Mouse (Mus musculus): Measurements from ENCODE around the gene Swap70. TPM values are rescaled to one million over a fixed set of nuclear protein-coding genes. Genes with fewer than 3 reads are reported as not detected.
A peak's percentile ranks its signal among the peaks of the same experiment; 100 is the strongest.

Gene Swap70
- polyA plus RNA-seq, 2 experiments: 25.6 to 27.5 TPM

DNA sequence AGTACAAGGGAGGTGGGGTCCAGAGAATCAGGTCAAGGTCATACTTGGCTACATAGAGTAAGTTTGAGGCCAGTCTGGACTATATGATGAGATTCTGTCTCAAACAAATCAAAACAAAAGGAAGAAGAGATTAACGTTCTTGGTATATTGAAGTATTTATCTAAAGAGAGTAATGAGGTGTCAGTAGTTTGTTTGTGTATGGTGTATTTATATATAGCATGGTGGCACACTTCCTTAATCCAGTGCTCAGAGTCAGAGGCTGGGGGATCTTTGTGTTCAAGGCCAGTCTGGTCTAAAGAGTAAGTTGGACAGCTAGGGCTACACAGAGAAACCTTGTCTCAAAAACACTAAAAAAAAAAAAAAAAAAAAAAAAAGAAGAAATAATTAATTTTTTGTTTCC lies 42.0 kb downstream of the Swap70 start:
- peaks cover 3% of the 10 kb centered on the region; the same call in 1 of the 2 replicates for H3K4me1 ChIP-seq (ENCODE audit: control insufficient read depth, insufficient read depth, low read length)
- no peak for TF ChIP-seq POLR2A (IDR thresholded peaks at IDR 0.05; ENCODE audit: borderline replicate concordance, extremely low read depth, insufficient read depth, insufficient read length)
- DNase-seq (ENCODE audit: low spot score) (no peak), ATAC-seq (ENCODE audit: low FRiP score, low read depth) (no peak)
- H3K9me3 ChIP-seq (ENCODE audit: control insufficient read depth, low read length): no peaks in the 10 kb centered on the region
- WGBS: 95% methylated on average over 1 of the region's 1 CpGs
- no peak overlapping the region for H3K27ac ChIP-seq (replicated peaks; ENCODE audit: low read depth, low read length)
- H3K27me3 ChIP-seq (ENCODE audit: control insufficient read depth, insufficient read depth, low read length): no peaks in the 10 kb centered on the region
- H3K9ac ChIP-seq (ENCODE audit: low read depth, low read length, severe bottlenecking): no peak overlapping the region
- H3K36me3 ChIP-seq (ENCODE audit: control insufficient read depth, insufficient read depth, low read length): peaks cover 10% of the 10 kb centered on the region
- no peak overlapping the region for H3K4me3 ChIP-seq (replicated peaks; ENCODE audit: low read length)
- H3K4me2 ChIP-seq (replicated peaks; ENCODE audit: low read depth, low read length, severe bottlenecking): no peak overlapping the region

DNA sequence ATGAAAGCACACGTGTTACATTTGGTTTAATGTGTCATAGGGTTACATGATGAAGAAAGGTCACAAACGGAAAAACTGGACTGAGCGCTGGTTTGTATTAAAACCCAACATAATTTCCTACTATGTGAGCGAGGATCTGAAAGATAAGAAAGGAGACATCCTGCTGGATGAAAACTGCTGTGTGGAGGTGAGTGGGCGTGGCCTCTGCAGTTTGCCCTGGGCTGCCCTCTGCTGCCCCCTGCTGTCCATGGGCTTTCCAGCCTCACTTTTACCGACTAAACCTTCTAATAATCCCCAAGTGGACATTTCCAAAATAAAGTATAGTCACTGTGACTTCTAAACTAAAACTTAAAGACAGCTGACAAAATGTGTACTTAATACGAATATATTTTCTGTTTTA lies 44.3 kb downstream of the Swap70 start:
- TF ChIP-seq POLR2A (IDR thresholded peaks at IDR 0.05; ENCODE audit: borderline replicate concordance, extremely low read depth, insufficient read depth, insufficient read length): no peak
- Histone ChIP-seq H3K4me1 (ENCODE audit: control insufficient read depth, insufficient read depth, low read length) (no peaks in the 10 kb centered on the region), H3K36me3 (ENCODE audit: control insufficient read depth, insufficient read depth, low read length) (peaks cover 22% of the 10 kb centered on the region), H3K27me3 (ENCODE audit: control insufficient read depth, insufficient read depth, low read length) (no peaks in the 10 kb centered on the region), H3K9me3 (ENCODE audit: control insufficient read depth, low read length) (no peaks in the 10 kb centered on the region), H3K4me2 (replicated peaks; ENCODE audit: low read depth, low read length, severe bottlenecking) (no peak overlapping the region), H3K27ac (replicated peaks; ENCODE audit: low read depth, low read length) (no peak overlapping the region), H3K9ac (ENCODE audit: low read depth, low read length, severe bottlenecking) (no peak overlapping the region), H3K4me3 (replicated peaks; ENCODE audit: low read length) (no peak overlapping the region)
- WGBS: 33% methylated on average over 7 of the region's 7 CpGs
- no peak for ATAC-seq (ENCODE audit: low FRiP score, low read depth)
- DNase-seq (ENCODE audit: low spot score): peak; percentile 83

DNA sequence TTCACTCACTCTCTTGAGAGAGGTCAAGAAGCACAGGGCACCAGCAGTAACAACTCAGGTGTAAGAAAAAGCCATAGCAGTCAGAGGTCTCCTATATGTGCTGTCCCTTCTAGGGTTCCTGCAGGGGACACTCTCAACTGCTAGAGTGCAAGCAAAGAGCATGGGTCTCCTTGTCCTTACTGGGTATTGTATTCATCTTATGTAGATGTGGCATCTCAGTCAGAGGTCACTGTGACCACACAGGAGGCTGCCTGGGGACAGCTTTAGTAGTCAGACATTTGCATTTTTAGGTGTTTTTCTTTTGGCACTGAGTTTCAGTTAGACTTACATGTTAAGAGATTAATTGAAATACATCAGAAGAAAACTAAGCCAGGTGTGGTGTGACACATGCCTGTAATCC lies 45.5 kb downstream of the Swap70 start:
- ATAC-seq (ENCODE audit: low FRiP score, low read depth): no peak

DNA sequence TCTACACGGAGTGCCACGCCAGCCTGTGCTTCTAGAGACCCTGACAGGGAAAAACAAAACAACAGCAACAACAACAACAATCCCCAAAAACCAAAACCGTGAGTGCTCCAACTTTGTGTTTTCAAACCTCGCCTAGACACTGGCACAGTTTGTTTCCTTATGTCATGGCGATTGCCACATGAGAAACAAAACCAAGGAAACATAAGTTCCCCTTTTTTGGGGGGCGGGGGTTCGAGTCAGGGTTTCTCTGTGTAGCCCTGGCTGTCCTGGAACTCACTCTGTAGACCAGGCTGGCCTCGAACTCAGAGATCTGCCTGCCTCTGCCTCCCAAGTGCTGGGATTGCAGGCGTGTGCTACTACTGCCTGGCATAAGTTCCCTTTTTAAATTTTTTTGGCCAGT lies 46.5 kb downstream of the Swap70 start:
- H3K9ac ChIP-seq (ENCODE audit: low read depth, low read length, severe bottlenecking): no peak overlapping the region
- no peaks in the 10 kb centered on the region for H3K27me3 ChIP-seq (ENCODE audit: control insufficient read depth, insufficient read depth, low read length)
- H3K4me3 ChIP-seq (replicated peaks; ENCODE audit: low read length): no peak overlapping the region
- H3K36me3 ChIP-seq (ENCODE audit: control insufficient read depth, insufficient read depth, low read length): peaks cover 33% of the 10 kb centered on the region
- WGBS: 91% methylated on average over 9 of the region's 9 CpGs
- TF ChIP-seq POLR2A (IDR thresholded peaks at IDR 0.05; ENCODE audit: borderline replicate concordance, extremely low read depth, insufficient read depth, insufficient read length): no peak
- no peak overlapping the region for H3K27ac ChIP-seq (replicated peaks; ENCODE audit: low read depth, low read length)
- no peaks in the 10 kb centered on the region for H3K4me1 ChIP-seq (ENCODE audit: control insufficient read depth, insufficient read depth, low read length)
- no peak overlapping the region for H3K4me2 ChIP-seq (replicated peaks; ENCODE audit: low read depth, low read length, severe bottlenecking)
- ATAC-seq (ENCODE audit: low FRiP score, low read depth): no peak
- DNase-seq (ENCODE audit: low spot score): no peak
- H3K9me3 ChIP-seq (ENCODE audit: control insufficient read depth, low read length): no peaks in the 10 kb centered on the region

More for the DNA sequence above, 45.5 kb downstream of the Swap70 start:
- H3K9me3 ChIP-seq (ENCODE audit: control insufficient read depth, low read length): no peaks in the 10 kb centered on the region
- no peak for DNase-seq (ENCODE audit: low spot score)
- H3K4me3 ChIP-seq (replicated peaks; ENCODE audit: low read length): no peak overlapping the region
- H3K4me1 ChIP-seq (ENCODE audit: control insufficient read depth, insufficient read depth, low read length): no peaks in the 10 kb centered on the region
- no peak for TF ChIP-seq POLR2A (IDR thresholded peaks at IDR 0.05; ENCODE audit: borderline replicate concordance, extremely low read depth, insufficient read depth, insufficient read length)
- H3K9ac ChIP-seq (ENCODE audit: low read depth, low read length, severe bottlenecking): no peak overlapping the region
- H3K27me3 ChIP-seq (ENCODE audit: control insufficient read depth, insufficient read depth, low read length): no peaks in the 10 kb centered on the region
- H3K4me2 ChIP-seq (replicated peaks; ENCODE audit: low read depth, low read length, severe bottlenecking): no peak overlapping the region
- H3K36me3 ChIP-seq (ENCODE audit: control insufficient read depth, insufficient read depth, low read length): peaks cover 27% of the 10 kb centered on the region
- no peak overlapping the region for H3K27ac ChIP-seq (replicated peaks; ENCODE audit: low read depth, low read length)

DNA sequence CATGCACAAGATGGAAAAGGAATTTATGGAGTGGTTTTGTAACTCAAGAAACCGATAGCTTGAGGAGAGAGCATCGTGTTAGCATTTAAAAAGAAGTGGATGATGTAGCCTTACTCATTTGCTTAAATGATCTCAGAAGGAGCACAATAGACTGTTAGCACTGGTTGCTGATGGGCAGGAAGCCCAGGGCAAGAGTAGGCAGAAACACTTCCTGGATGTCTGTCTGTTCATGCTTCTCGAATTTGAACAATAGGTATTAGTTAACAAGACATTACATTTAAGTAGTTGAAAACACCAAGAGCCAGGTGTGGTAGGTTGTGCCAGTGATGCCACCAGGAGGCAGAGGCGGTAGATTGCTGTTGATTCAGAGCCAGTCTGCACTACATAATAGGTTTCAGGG lies 47.0 kb downstream of the Swap70 start:
- H3K4me3 ChIP-seq (replicated peaks; ENCODE audit: low read length): no peak overlapping the region
- no peak for ATAC-seq (ENCODE audit: low FRiP score, low read depth)
- H3K27ac ChIP-seq (replicated peaks; ENCODE audit: low read depth, low read length): no peak overlapping the region
- H3K9ac ChIP-seq (ENCODE audit: low read depth, low read length, severe bottlenecking): no peak overlapping the region
- H3K9me3 ChIP-seq (ENCODE audit: control insufficient read depth, low read length): no peaks in the 10 kb centered on the region
- no peak for DNase-seq (ENCODE audit: low spot score)
- 80% methylated on average over 4 of the region's 4 CpGs for WGBS
- H3K36me3 ChIP-seq (ENCODE audit: control insufficient read depth, insufficient read depth, low read length): peaks cover 38% of the 10 kb centered on the region
- no peaks in the 10 kb centered on the region for H3K4me1 ChIP-seq (ENCODE audit: control insufficient read depth, insufficient read depth, low read length)
- H3K4me2 ChIP-seq (replicated peaks; ENCODE audit: low read depth, low read length, severe bottlenecking): no peak overlapping the region
- H3K27me3 ChIP-seq (ENCODE audit: control insufficient read depth, insufficient read depth, low read length): no peaks in the 10 kb centered on the region
- no peak for TF ChIP-seq POLR2A (IDR thresholded peaks at IDR 0.05; ENCODE audit: borderline replicate concordance, extremely low read depth, insufficient read depth, insufficient read length)

DNA sequence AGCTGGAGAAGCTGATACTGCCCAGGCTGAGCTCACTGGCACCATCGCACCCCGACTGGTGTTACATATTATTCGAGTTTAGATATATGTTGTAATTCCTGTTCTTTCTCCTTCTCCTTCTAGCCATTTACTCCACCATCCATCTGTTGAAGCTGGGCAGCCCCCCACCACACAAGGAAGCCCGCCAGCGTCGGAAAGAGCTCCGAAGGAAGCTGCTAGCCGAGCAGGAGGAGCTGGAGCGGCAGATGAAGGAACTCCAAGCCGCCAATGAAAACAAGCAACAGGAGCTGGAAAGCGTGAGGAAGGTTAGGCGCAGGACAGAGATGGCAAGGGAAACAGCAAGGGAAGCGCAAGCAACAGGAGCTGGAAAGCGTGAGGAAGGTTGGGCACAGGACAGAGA lies 48.3 kb downstream of the Swap70 start:
- ATAC-seq (ENCODE audit: low FRiP score, low read depth): no peak
- Histone ChIP-seq H3K27me3 (ENCODE audit: control insufficient read depth, insufficient read depth, low read length) (no peaks in the 10 kb centered on the region), H3K4me2 (replicated peaks; ENCODE audit: low read depth, low read length, severe bottlenecking) (no peak overlapping the region), H3K9me3 (ENCODE audit: control insufficient read depth, low read length) (no peaks in the 10 kb centered on the region), H3K4me1 (ENCODE audit: control insufficient read depth, insufficient read depth, low read length) (no peaks in the 10 kb centered on the region), H3K9ac (ENCODE audit: low read depth, low read length, severe bottlenecking) (no peak overlapping the region), H3K4me3 (replicated peaks; ENCODE audit: low read length) (no peak overlapping the region), H3K27ac (replicated peaks; ENCODE audit: low read depth, low read length) (no peak overlapping the region), H3K36me3 (ENCODE audit: control insufficient read depth, insufficient read depth, low read length) (peaks cover 50% of the 10 kb centered on the region)
- 87% methylated on average over 14 of the region's 14 CpGs for WGBS
- TF ChIP-seq POLR2A (IDR thresholded peaks at IDR 0.05; ENCODE audit: borderline replicate concordance, extremely low read depth, insufficient read depth, insufficient read length): no peak
- no peak for DNase-seq (ENCODE audit: low spot score)

Measured in limb, embryonic 14.5 days (tissue).